Mouse (Mus musculus) testis, adult 2 months (tissue): ENCODE measurements around the gene Cwf19l1.

Experiments used
- CTCF ChIP-seq: fragments of 200-500 bp; IDR thresholded peaks from 2 replicates; pipeline ENCODE4 v1.5.1; 2012; ENCODE audit warnings: low read depth, mild to moderate bottlenecking, inconsistent platforms, low read length, moderate library complexity; ENCODE audit not compliant: control insufficient read depth, insufficient read depth, insufficient replicate concordance
- POLR2A ChIP-seq: fragments of 200-500 bp; IDR thresholded peaks from 2 replicates; pipeline ENCODE4 v1.6.1; 2012; ENCODE audit warnings: low read depth, mild to moderate bottlenecking, inconsistent platforms, low read length, moderate library complexity; ENCODE audit not compliant: control insufficient read depth

DNA sequence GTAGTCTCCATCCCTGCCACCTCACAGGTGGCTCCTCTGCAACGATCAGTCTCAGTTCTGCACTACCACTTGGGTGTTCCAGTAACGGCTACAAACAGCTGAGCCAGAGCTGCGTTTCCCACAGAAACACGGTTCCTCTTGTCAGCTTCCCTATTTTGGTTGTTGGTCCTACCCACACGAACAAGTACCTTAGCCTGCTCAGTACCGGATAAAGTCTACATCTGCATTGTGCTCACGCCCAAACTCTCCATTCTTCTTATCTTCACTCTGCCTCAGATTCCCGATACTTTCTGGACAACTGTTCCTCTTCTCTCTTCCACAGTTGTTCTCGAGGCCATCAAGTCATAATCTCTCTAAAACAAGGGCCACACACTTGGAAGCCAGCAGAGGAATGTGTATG, 8.7 kb upstream of the Cwf19l1 start:
- no peak for TF ChIP-seq POLR2A
- TF ChIP-seq CTCF: no peak
